8 mouse cellular contexts compared by ENCODE assay signal in genomic region chr11:59661005-59661404, GRCm38 (mm10). TPM values are rescaled to one million over a fixed set of nuclear protein-coding genes. Genes with fewer than 3 reads are reported as not detected.
DNase-seq lines count a peak whose midpoint lies in the region; ATAC-seq and TF ChIP-seq lines count a peak whose summit lies in the region.

Gene Mprip (plus strand): TSS chr11:59661305.

- H3K9me3 ChIP-seq in heart, postnatal 0 days (replicated peaks; ENCODE audit: control insufficient read depth, low read length): no peaks in the 10 kb centered on the region
- no peaks in the 10 kb centered on the region for H3K9me3 ChIP-seq in midbrain, embryonic 10.5 days (replicated peaks)

- peak within 1 kb of the TSS; percentile 46 for H3K27ac ChIP-seq in spleen, adult 2 months (ENCODE audit: insufficient read depth, low read length)
- H3K27ac ChIP-seq in embryonic fibroblast, embryonic 13.5 days (ENCODE audit: insufficient read depth, low read length): peak within 1 kb of the TSS; percentile 80
- peak within 1 kb of the TSS; percentile 97 for H3K27ac ChIP-seq in heart, postnatal 0 days (ENCODE audit: low read depth)
- H3K27ac ChIP-seq in midbrain, embryonic 10.5 days (replicated peaks): peak within 1 kb of the TSS; percentile 89

- TF ChIP-seq POLR2A in spleen, adult 2 months (IDR thresholded peaks at IDR 0.05; ENCODE audit: low read depth, low read length): no peak
- no peak for TF ChIP-seq POLR2A in embryonic fibroblast, embryonic 13.5 days (IDR thresholded peaks at IDR 0.05; ENCODE audit: low read depth, low read length)

- peak within 1 kb of the TSS; percentile 89 for H3K4me3 ChIP-seq in spleen, adult 2 months (ENCODE audit: extremely low read depth, insufficient read depth, insufficient read length)
- H3K4me3 ChIP-seq in embryonic fibroblast, embryonic 13.5 days (ENCODE audit: insufficient read depth, low read length): peak within 1 kb of the TSS; percentile 74
- peak within 1 kb of the TSS; percentile 82 for H3K4me3 ChIP-seq in heart, postnatal 0 days (ENCODE audit: low read depth, low read length)
- peak within 1 kb of the TSS; percentile 78 for H3K4me3 ChIP-seq in midbrain, embryonic 10.5 days

- WGBS in spleen, adult 2 months: 94% methylated on average over 3 of the region's 3 CpGs
- WGBS in heart, postnatal 0 days: 78% methylated on average over 3 of the region's 3 CpGs
- 54% methylated on average over 3 of the region's 3 CpGs for WGBS in midbrain, embryonic 10.5 days

- TF ChIP-seq CTCF in spleen, adult 2 months (IDR thresholded peaks at IDR 0.05; ENCODE audit: extremely low read depth, insufficient read depth, insufficient read length, insufficient replicate concordance): no peak
- TF ChIP-seq CTCF in embryonic fibroblast, embryonic 13.5 days (IDR thresholded peaks at IDR 0.05; ENCODE audit: borderline replicate concordance, insufficient read depth, low read length): no peak
- no peak for TF ChIP-seq CTCF in heart, postnatal 0 days (IDR thresholded peaks at IDR 0.05; ENCODE audit: low read depth)

- peak within 1 kb of the TSS; percentile 93 for H3K4me2 ChIP-seq in heart, postnatal 0 days (ENCODE audit: low read depth, low read length)

- peaks cover 11% of the 10 kb centered on the region; the same call in 1 of the 2 replicates for H3K4me1 ChIP-seq in spleen, adult 2 months (ENCODE audit: control insufficient read depth, insufficient read depth, insufficient read length)
- H3K4me1 ChIP-seq in embryonic fibroblast, embryonic 13.5 days (ENCODE audit: control insufficient read depth, insufficient read depth, low read length): peaks cover 18% of the 10 kb centered on the region
- peaks cover 34% of the 10 kb centered on the region for H3K4me1 ChIP-seq in heart, postnatal 0 days (ENCODE audit: control insufficient read depth, insufficient read depth)
- peaks cover 36% of the 10 kb centered on the region for H3K4me1 ChIP-seq in midbrain, embryonic 10.5 days

- no peaks in the 10 kb centered on the region for H3K36me3 ChIP-seq in spleen, adult 2 months (ENCODE audit: control insufficient read depth, insufficient read depth, low read length)
- H3K36me3 ChIP-seq in heart, postnatal 0 days (replicated peaks; ENCODE audit: control insufficient read depth, insufficient read depth, low read length): no peaks in the 10 kb centered on the region
- H3K36me3 ChIP-seq in midbrain, embryonic 10.5 days: peaks cover 2% of the 10 kb centered on the region

- TF ChIP-seq EP300 in heart, postnatal 0 days (IDR thresholded peaks at IDR 0.05; ENCODE audit: low read depth): no peak

- no peak for ATAC-seq in heart, postnatal 0 days (ENCODE audit: insufficient read depth, low read depth)

- DNase-seq in spleen, adult 2 months (ENCODE audit: low read depth in 1 of 2, low spot score in 2 of 2): no peak
- no peak for DNase-seq in spleen, postnatal 10 days (ENCODE audit: low spot score in 2 of 2)
- no peak for DNase-seq in heart, postnatal 0 days (ENCODE audit: low spot score)
- DNase-seq in kidney, postnatal 25 days: peak; percentile 27 to 38
- DNase-seq in midbrain, embryonic 10.5 days (ENCODE audit: low spot score): no peak
- DNase-seq in frontal cortex, postnatal 25 days (ENCODE audit: low spot score in 2 of 2): no peak
- no peak for DNase-seq in thymus, postnatal 36 days

- H3K9ac ChIP-seq in heart, postnatal 0 days (replicated peaks; ENCODE audit: low read depth, low read length): peak within 1 kb of the TSS; percentile 89

- no peaks in the 10 kb centered on the region; the same call in 1 of the 2 replicates for H3K27me3 ChIP-seq in spleen, adult 2 months (ENCODE audit: control insufficient read depth, insufficient read depth, low read length)
- no peaks in the 10 kb centered on the region for H3K27me3 ChIP-seq in heart, postnatal 0 days (ENCODE audit: control insufficient read depth, insufficient read depth, low read length)
- H3K27me3 ChIP-seq in midbrain, embryonic 10.5 days (ENCODE audit: low read depth, poor library complexity, severe bottlenecking): peaks cover 20% of the 10 kb centered on the region

RNA-seq across cellular contexts. Expression of gene Mprip, which starts in this region (rescaled TPM):
- polyA plus RNA-seq in spleen, adult 2 months (2012; rRNA removed): 41.7 and 55.4 TPM in 2 replicates
- polyA plus RNA-seq in embryonic fibroblast, embryonic 13.5 days (2011; ENCODE audit: insufficient read length, low read depth, missing spikeins): 233 and 249 TPM in 2 replicates
- 132 and 135 TPM in 2 replicates for total RNA-seq in heart, postnatal 0 days (2014; rRNA removed; ENCODE audit: low replicate concordance)
- polyA plus RNA-seq in heart, postnatal 0 days (2015; fragmentation: Nextera tagmentation; extraction: Ambion mirVana): 32.5 and 35.9 TPM in 2 replicates
- 24.6 and 27.1 TPM in 2 replicates for polyA plus RNA-seq in midbrain, embryonic 10.5 days (2016; fragmentation: Nextera tagmentation; extraction: Ambion mirVana)

Comparison
In these comparisons a context has a peak if more than half of its experiments do, and no peak if none do; other contexts are left out.
1. DNase-seq: peak in kidney, postnatal 25 days (2 of 2); none in spleen, adult 2 months (0 of 2), spleen, postnatal 10 days (0 of 2), heart, postnatal 0 days (single experiment), midbrain, embryonic 10.5 days (single experiment), frontal cortex, postnatal 25 days (0 of 2) and thymus, postnatal 36 days (0 of 2).
2. H3K27ac ChIP-seq: peak in every context shown above with its lines; median percentile 97 in heart, postnatal 0 days; 89 in midbrain, embryonic 10.5 days; 80 in embryonic fibroblast, embryonic 13.5 days; 46 in spleen, adult 2 months.
3. Peak in every context shown above with its lines, with median percentiles within 50 percentile points of each other: H3K4me3 ChIP-seq.